Mouse (Mus musculus): ENCODE data around the gene Clint1. TPM values are rescaled to one million over a fixed set of nuclear protein-coding genes. Genes with fewer than 3 reads are reported as not detected.

Gene Clint1
- polyA plus RNA-seq, 1 experiment from 2014 or later, result 57.4 TPM

GRCm38 (mm10) chr11:45848253-45848652, 3.6 kb upstream of the Clint1 start:
- Histone ChIP-seq H3K4me2 (no peak overlapping the region), H3K27me3 (no peaks in the 10 kb centered on the region), H3K9me3 (replicated peaks) (no peaks in the 10 kb centered on the region), H3K36me3 (peaks cover 3% of the 10 kb centered on the region; the same call in 1 of the 2 replicates), H3K4me1 (replicated peaks) (peaks cover 22% of the 10 kb centered on the region), H3K9ac (no peak overlapping the region), H3K4me3 (replicated peaks) (no peak overlapping the region), H3K27ac (no peak overlapping the region)
- no peak for DNase-seq
- no peak for ATAC-seq (ENCODE audit: low read depth)
- WGBS (ENCODE audit: insufficient replicate concordance), result 78% methylated on average over 12 of the region's 12 CpGs

- peaks cover 31% of the 10 kb centered on the region for H3K4me1 ChIP-seq (replicated peaks)
- H3K9ac ChIP-seq, result no peak overlapping the region
- no peak for DNase-seq
- H3K27me3 ChIP-seq, result no peaks in the 10 kb centered on the region
- no peaks in the 10 kb centered on the region for H3K9me3 ChIP-seq (replicated peaks)
- no peak overlapping the region for H3K27ac ChIP-seq
- H3K4me3 ChIP-seq (replicated peaks), result no peak overlapping the region
- peaks cover 11% of the 10 kb centered on the region for H3K36me3 ChIP-seq
- H3K4me2 ChIP-seq, result no peak overlapping the region
- ATAC-seq (ENCODE audit: low read depth), result no peak
- 70% methylated on average over 4 of the region's 4 CpGs for WGBS (ENCODE audit: insufficient replicate concordance)
These were observed 2.6 kb upstream of the Clint1 start for GRCm38 (mm10) chr11:45849203-45849602.

GRCm38 (mm10) chr11:45849859-45850258, 2.0 kb upstream of the Clint1 start:
- ATAC-seq (ENCODE audit: low read depth) (no peak), DNase-seq (no peak)
- Histone ChIP-seq H3K27me3 (no peaks in the 10 kb centered on the region), H3K27ac (no peak overlapping the region), H3K4me1 (replicated peaks) (peaks cover 38% of the 10 kb centered on the region), H3K4me3 (replicated peaks) (no peak overlapping the region), H3K4me2 (no peak overlapping the region), H3K36me3 (peaks cover 18% of the 10 kb centered on the region), H3K9ac (no peak overlapping the region), H3K9me3 (replicated peaks) (no peaks in the 10 kb centered on the region)
- WGBS (ENCODE audit: insufficient replicate concordance), result 29% methylated on average over 3 of the region's 3 CpGs

- H3K4me3 ChIP-seq (replicated peaks), result no peak overlapping the region
- DNase-seq (no peak), ATAC-seq (ENCODE audit: low read depth) (no peak)
- no peak overlapping the region for H3K9ac ChIP-seq
- WGBS (ENCODE audit: insufficient replicate concordance), result 58% methylated on average over 3 of the region's 3 CpGs
- H3K36me3 ChIP-seq, result peaks cover 19% of the 10 kb centered on the region
- no peaks in the 10 kb centered on the region for H3K9me3 ChIP-seq (replicated peaks)
- peaks cover 42% of the 10 kb centered on the region for H3K4me1 ChIP-seq (replicated peaks)
- no peak overlapping the region for H3K4me2 ChIP-seq
- no peak overlapping the region for H3K27ac ChIP-seq
- H3K27me3 ChIP-seq, result no peaks in the 10 kb centered on the region
These were observed 1.5 kb upstream of the Clint1 start for GRCm38 (mm10) chr11:45850317-45850716.

GRCm38 (mm10) chr11:45852124-45852994, 508 bp downstream of the Clint1 start:
- H3K36me3 ChIP-seq, result peaks cover 22% of the 10 kb centered on the region
- peak; percentile 42 for DNase-seq
- no peaks in the 10 kb centered on the region for H3K9me3 ChIP-seq (replicated peaks)
- peaks cover 63% of the 10 kb centered on the region for H3K4me1 ChIP-seq (replicated peaks)
- peak overlapping the region; percentile 76 for H3K4me2 ChIP-seq
- peak; percentile 58 for ATAC-seq (ENCODE audit: low read depth)
- under 1% methylated on average over 58 of the region's 58 CpGs for WGBS (ENCODE audit: insufficient replicate concordance)
- H3K9ac ChIP-seq, result peak overlapping the region; percentile 99
- H3K27ac ChIP-seq, result peak overlapping the region; percentile 92
- no peaks in the 10 kb centered on the region for H3K27me3 ChIP-seq
- H3K4me3 ChIP-seq (replicated peaks), result peak overlapping the region; percentile 99

GRCm38 (mm10) chr11:45852995-45853317, 1.1 kb downstream of the Clint1 start:
- H3K9ac ChIP-seq, result peak overlapping the region; percentile 99
- peak overlapping the region; percentile 76 for H3K4me2 ChIP-seq
- WGBS (ENCODE audit: insufficient replicate concordance), result 6% methylated on average over 6 of the region's 6 CpGs
- no peaks in the 10 kb centered on the region for H3K27me3 ChIP-seq
- no peaks in the 10 kb centered on the region for H3K9me3 ChIP-seq (replicated peaks)
- H3K36me3 ChIP-seq, result peaks cover 26% of the 10 kb centered on the region
- no peak for ATAC-seq (ENCODE audit: low read depth)
- H3K4me3 ChIP-seq (replicated peaks), result peak overlapping the region; percentile 99
- H3K27ac ChIP-seq, result peak overlapping the region; percentile 92
- DNase-seq, result no peak
- H3K4me1 ChIP-seq (replicated peaks), result peaks cover 64% of the 10 kb centered on the region

GRCm38 (mm10) chr11:45853916-45854315, 2.1 kb downstream of the Clint1 start:
- DNase-seq, result no peak
- WGBS (ENCODE audit: insufficient replicate concordance), result 59% methylated on average over 2 of the region's 2 CpGs
- Histone ChIP-seq H3K27me3 (no peaks in the 10 kb centered on the region), H3K4me2 (peak overlapping the region; percentile 76), H3K9ac (peak overlapping the region; percentile 99), H3K4me1 (replicated peaks) (peaks cover 73% of the 10 kb centered on the region), H3K9me3 (replicated peaks) (no peaks in the 10 kb centered on the region), H3K4me3 (replicated peaks) (peak overlapping the region; percentile 99), H3K27ac (peak overlapping the region; percentile 92), H3K36me3 (peaks cover 35% of the 10 kb centered on the region)
- ATAC-seq (ENCODE audit: low read depth), result peak; percentile 41

GRCm38 (mm10) chr11:45854381-45854780, 2.5 kb downstream of the Clint1 start:
- no peak for ATAC-seq (ENCODE audit: low read depth)
- peak overlapping the region; percentile 99 for H3K9ac ChIP-seq
- 59% methylated on average over 7 of the region's 7 CpGs for WGBS (ENCODE audit: insufficient replicate concordance)
- peak overlapping the region; percentile 92 for H3K27ac ChIP-seq
- H3K27me3 ChIP-seq, result no peaks in the 10 kb centered on the region
- H3K4me2 ChIP-seq, result peak overlapping the region; percentile 76
- DNase-seq, result no peak
- peaks cover 75% of the 10 kb centered on the region for H3K4me1 ChIP-seq (replicated peaks)
- no peaks in the 10 kb centered on the region for H3K9me3 ChIP-seq (replicated peaks)
- H3K4me3 ChIP-seq (replicated peaks), result peak overlapping the region; percentile 99
- H3K36me3 ChIP-seq, result peaks cover 37% of the 10 kb centered on the region

GRCm38 (mm10) chr11:45855407-45856148, 3.7 kb downstream of the Clint1 start:
- peak overlapping the region; percentile 76 for H3K4me2 ChIP-seq
- peak; percentile 33 for ATAC-seq (ENCODE audit: low read depth)
- DNase-seq, result peak; percentile 44
- peak overlapping the region; percentile 92 for H3K27ac ChIP-seq
- H3K4me3 ChIP-seq (replicated peaks), result peak overlapping the region; percentile 99
- H3K36me3 ChIP-seq, result peaks cover 49% of the 10 kb centered on the region
- WGBS (ENCODE audit: insufficient replicate concordance), result 5% methylated on average over 7 of the region's 7 CpGs
- H3K9me3 ChIP-seq (replicated peaks), result no peaks in the 10 kb centered on the region
- H3K9ac ChIP-seq, result peak overlapping the region; percentile 99
- H3K27me3 ChIP-seq, result no peaks in the 10 kb centered on the region
- H3K4me1 ChIP-seq (replicated peaks), result peaks cover 75% of the 10 kb centered on the region

- DNase-seq, result peak; percentile 34
- Histone ChIP-seq H3K9ac (peak overlapping the region; percentile 99), H3K27ac (peak overlapping the region; percentile 92), H3K9me3 (replicated peaks) (no peaks in the 10 kb centered on the region), H3K4me3 (replicated peaks) (peak overlapping the region; percentile 99), H3K4me2 (peak overlapping the region; percentile 76), H3K27me3 (no peaks in the 10 kb centered on the region), H3K36me3 (peaks cover 52% of the 10 kb centered on the region), H3K4me1 (replicated peaks) (peaks cover 78% of the 10 kb centered on the region)
- 16% methylated on average over 6 of the region's 6 CpGs for WGBS (ENCODE audit: insufficient replicate concordance)
- ATAC-seq (ENCODE audit: low read depth), result peak; percentile 3; the same call in 1 of the 2 replicates
These were observed 4.3 kb downstream of the Clint1 start for GRCm38 (mm10) chr11:45856149-45856516.

GRCm38 (mm10) chr11:45861334-45861733, 9.5 kb downstream of the Clint1 start:
- ATAC-seq (ENCODE audit: low read depth), result peak; percentile 51; the same call in 1 of the 2 replicates
- no peak overlapping the region for H3K4me2 ChIP-seq
- no peak for DNase-seq
- H3K9me3 ChIP-seq (replicated peaks), result no peaks in the 10 kb centered on the region
- H3K9ac ChIP-seq, result 0 out of 2 replicates have a peak overlapping the region, but pooled peaks have one; percentile 7
- no peak overlapping the region for H3K4me3 ChIP-seq (replicated peaks)
- 26% methylated on average over 7 of the region's 7 CpGs for WGBS (ENCODE audit: insufficient replicate concordance)
- H3K36me3 ChIP-seq, result peaks cover 57% of the 10 kb centered on the region
- peak overlapping the region; percentile 7; the same call in 1 of the 2 replicates for H3K27ac ChIP-seq
- peaks cover 85% of the 10 kb centered on the region for H3K4me1 ChIP-seq (replicated peaks)
- no peaks in the 10 kb centered on the region for H3K27me3 ChIP-seq

All from liver, embryonic 13.5 days (tissue).